ENCODE assay signal across 8 mouse cellular contexts in genomic region chrX:163909381-163909780, GRCm38 (mm10). TPM values are rescaled to one million over a fixed set of nuclear protein-coding genes. Genes with fewer than 3 reads are reported as not detected.
DNase-seq lines count a peak whose midpoint lies in the region; ATAC-seq and TF ChIP-seq lines count a peak whose summit lies in the region.

No protein-coding gene starts in this region.

- no peaks in the 10 kb centered on the region for H3K9me3 ChIP-seq in intestine, postnatal 0 days (ENCODE audit: control insufficient read depth)
- no peaks in the 10 kb centered on the region for H3K9me3 ChIP-seq in liver, embryonic 11.5 days (ENCODE audit: control insufficient read depth, low read length)
- no peaks in the 10 kb centered on the region for H3K9me3 ChIP-seq in midbrain, postnatal 0 days (ENCODE audit: low read length)

- H3K4me1 ChIP-seq in intestine, postnatal 0 days (replicated peaks; ENCODE audit: control insufficient read depth, insufficient read depth, low read length) = no peaks in the 10 kb centered on the region
- no peaks in the 10 kb centered on the region for H3K4me1 ChIP-seq in liver, embryonic 11.5 days (replicated peaks; ENCODE audit: control insufficient read depth, insufficient read depth, low read length)
- H3K4me1 ChIP-seq in midbrain, postnatal 0 days (ENCODE audit: insufficient read depth, low read length) = no peaks in the 10 kb centered on the region

- H3K27me3 ChIP-seq in intestine, postnatal 0 days (replicated peaks; ENCODE audit: control insufficient read depth, insufficient read depth, low read length) = 0 out of 2 replicates have a peak, but pooled peaks cover 8% of the 10 kb centered on the region
- H3K27me3 ChIP-seq in liver, embryonic 11.5 days (replicated peaks; ENCODE audit: control insufficient read depth, insufficient read depth, low read length) = no peaks in the 10 kb centered on the region; the same call in none of the 2 replicates
- H3K27me3 ChIP-seq in midbrain, postnatal 0 days (ENCODE audit: insufficient read depth, low read length) = no peaks in the 10 kb centered on the region

- DNase-seq in thymus, adult 18-20 months = peak; percentile 41 to 45
- DNase-seq in thymus, postnatal 0 days (ENCODE audit: low spot score) = no peak
- peak; percentile 63 to 74 for DNase-seq in cerebellum, postnatal 14 days
- DNase-seq in gastrocnemius, postnatal 14 days = peak; percentile 30
- DNase-seq in liver, embryonic 11.5 days (ENCODE audit: low spot score) = peak; percentile 43
- DNase-seq in midbrain, postnatal 0 days (ENCODE audit: low spot score) = peak; percentile 28
- DNase-seq in thymus, postnatal 10 days (ENCODE audit: low spot score in 2 of 2) = peak; percentile 37 to 39

- peak overlapping the region; percentile 61 for H3K4me3 ChIP-seq in intestine, postnatal 0 days (ENCODE audit: low read depth, low read length)
- peak overlapping the region; percentile 63 for H3K4me3 ChIP-seq in liver, embryonic 11.5 days (ENCODE audit: low read depth, low read length)
- H3K4me3 ChIP-seq in midbrain, postnatal 0 days (ENCODE audit: low read depth, low read length) = peak overlapping the region; percentile 58

- peak overlapping the region; percentile 76 for H3K4me2 ChIP-seq in intestine, postnatal 0 days (replicated peaks; ENCODE audit: low read depth)
- peak overlapping the region; percentile 67 for H3K4me2 ChIP-seq in liver, embryonic 11.5 days
- peak overlapping the region; percentile 48 for H3K4me2 ChIP-seq in midbrain, postnatal 0 days (ENCODE audit: low read depth, low read length, poor library complexity, severe bottlenecking)

- 0 out of 2 replicates have a peak overlapping the region, but pooled peaks have one; percentile 37 for H3K9ac ChIP-seq in intestine, postnatal 0 days (ENCODE audit: low read depth, low read length)
- peak overlapping the region; percentile 55; the same call in 1 of the 2 replicates for H3K9ac ChIP-seq in liver, embryonic 11.5 days (ENCODE audit: low read depth, low read length)
- peak overlapping the region; percentile 51 for H3K9ac ChIP-seq in midbrain, postnatal 0 days (replicated peaks; ENCODE audit: low read length, poor library complexity, severe bottlenecking)

- H3K36me3 ChIP-seq in intestine, postnatal 0 days (ENCODE audit: control insufficient read depth, insufficient read depth) = no peaks in the 10 kb centered on the region
- H3K36me3 ChIP-seq in liver, embryonic 11.5 days (ENCODE audit: control insufficient read depth, insufficient read depth, low read length) = no peaks in the 10 kb centered on the region
- H3K36me3 ChIP-seq in midbrain, postnatal 0 days (ENCODE audit: insufficient read depth, low read length) = no peaks in the 10 kb centered on the region

- TF ChIP-seq CTCF in intestine, postnatal 0 days (IDR thresholded peaks at IDR 0.05; ENCODE audit: low read depth) = 0 out of 2 replicates have a peak, but pooled peaks have one; percentile 17
- peak; percentile 27 for TF ChIP-seq CTCF in midbrain, postnatal 0 days (IDR thresholded peaks at IDR 0.05)

- intact Hi-C loops in gastrocnemius, postnatal 14 days (cut with DNase I; ENCODE audit: low total_unique reads) = no loop called here

- ATAC-seq in intestine, postnatal 0 days = no peak
- peak; percentile 10 for ATAC-seq in liver, embryonic 11.5 days (replicated peaks; ENCODE audit: low FRiP score)
- ATAC-seq in midbrain, postnatal 0 days (ENCODE audit: low FRiP score) = peak; percentile 39; the same call in 1 of the 2 replicates

- 27% methylated on average over 30 of the region's 34 CpGs for WGBS in intestine, postnatal 0 days
- 10% methylated on average over 34 of the region's 34 CpGs for WGBS in liver, embryonic 11.5 days
- WGBS in midbrain, postnatal 0 days = 12% methylated on average over 33 of the region's 34 CpGs

- H3K27ac ChIP-seq in intestine, postnatal 0 days (ENCODE audit: low read depth, low read length) = peak overlapping the region; percentile 60; the same call in 1 of the 2 replicates
- no peak overlapping the region for H3K27ac ChIP-seq in liver, embryonic 11.5 days (ENCODE audit: low read depth, low read length)
- H3K27ac ChIP-seq in midbrain, postnatal 0 days (ENCODE audit: low read depth, low read length) = peak overlapping the region; percentile 67; the same call in 1 of the 2 replicates

RNA-seq across cellular contexts. Expression of gene Ap1s2, which starts 0.6 kb away (rescaled TPM):
- 11.3 and 13.5 TPM in 2 replicates for polyA plus RNA-seq in thymus, postnatal 0 days (2015; fragmentation: Nextera tagmentation; extraction: Ambion mirVana)
- total RNA-seq in gastrocnemius, postnatal 14 days (2021) = 10 to 100 TPM; 23.0 to 23.9 TPM
- polyA plus RNA-seq in intestine, postnatal 0 days (2015; fragmentation: Nextera tagmentation; extraction: Ambion mirVana) = 10.0 and 10.4 TPM in 2 replicates
- 8.5 and 9.1 TPM in 2 replicates for polyA plus RNA-seq in liver, embryonic 11.5 days (2014; fragmentation: Nextera tagmentation; extraction: Ambion mirVana)
- 61.8 and 73.7 TPM in 2 replicates for total RNA-seq in midbrain, postnatal 0 days (2014; rRNA removed)
- 113 and 130 TPM in 2 replicates for polyA plus RNA-seq in midbrain, postnatal 0 days (2015; fragmentation: Nextera tagmentation; extraction: Ambion mirVana)

RNA-seq across cellular contexts. Expression of gene Zrsr2, which starts 49.1 kb away (rescaled TPM):
- 51.3 and 55.6 TPM in 2 replicates for polyA plus RNA-seq in thymus, postnatal 0 days (2015; fragmentation: Nextera tagmentation; extraction: Ambion mirVana)
- total RNA-seq in gastrocnemius, postnatal 14 days (2021) = 10 to 100 TPM; 13.2 to 14.3 TPM
- polyA plus RNA-seq in intestine, postnatal 0 days (2015; fragmentation: Nextera tagmentation; extraction: Ambion mirVana) = 41.9 and 53.5 TPM in 2 replicates
- 31.4 and 37.6 TPM in 2 replicates for polyA plus RNA-seq in liver, embryonic 11.5 days (2014; fragmentation: Nextera tagmentation; extraction: Ambion mirVana)
- 17.3 and 19.6 TPM in 2 replicates for total RNA-seq in midbrain, postnatal 0 days (2014; rRNA removed)
- polyA plus RNA-seq in midbrain, postnatal 0 days (2015; fragmentation: Nextera tagmentation; extraction: Ambion mirVana) = 83.4 and 89.7 TPM in 2 replicates
